Mouse (Mus musculus): ENCODE results near the gene Flywch2. TPM values are rescaled to one million over a fixed set of nuclear protein-coding genes. Genes with fewer than 3 reads are reported as not detected.
A peak's percentile ranks its signal among the peaks of the same experiment; 100 is the strongest.

The Flywch2 gene
- polyA plus RNA-seq (2015; fragmentation: Nextera tagmentation; extraction: Ambion mirVana), result 17.6 and 19.1 TPM in 2 replicates

GRCm38 (mm10) chr17:23785561-23786471, at the start of gene Flywch2:
TSS of gene Flywch2 (minus strand) at chr17:23786081.
- WGBS, result 2% methylated on average over 43 of the region's 43 CpGs
- Histone ChIP-seq H3K27ac (ENCODE audit: low read depth, low read length) (no peak within 1 kb of the TSS; the same call in 1 of the 2 replicates), H3K36me3 (ENCODE audit: control insufficient read depth, insufficient read depth) (no peaks in the 10 kb centered on the region), H3K27me3 (replicated peaks; ENCODE audit: control insufficient read depth, insufficient read depth, low read length) (no peaks in the 10 kb centered on the region), H3K4me1 (replicated peaks; ENCODE audit: control insufficient read depth, insufficient read depth, low read length) (peaks cover 5% of the 10 kb centered on the region; the same call in 1 of the 2 replicates), H3K4me2 (replicated peaks; ENCODE audit: low read depth) (peak within 1 kb of the TSS; percentile 95), H3K9ac (ENCODE audit: low read depth, low read length) (peak within 1 kb of the TSS; percentile 46; the same call in 1 of the 2 replicates), H3K9me3 (ENCODE audit: control insufficient read depth) (no peaks in the 10 kb centered on the region), H3K4me3 (ENCODE audit: low read depth, low read length) (peak within 1 kb of the TSS; percentile 54)
- ATAC-seq, result peak; percentile 67
- TF ChIP-seq CTCF (IDR thresholded peaks at IDR 0.05; ENCODE audit: low read depth), result peak; percentile 40

- no peak overlapping the region for H3K27ac ChIP-seq (ENCODE audit: low read depth, low read length)
- no peaks in the 10 kb centered on the region for H3K27me3 ChIP-seq (replicated peaks; ENCODE audit: control insufficient read depth, insufficient read depth, low read length)
- H3K4me1 ChIP-seq (replicated peaks; ENCODE audit: control insufficient read depth, insufficient read depth, low read length), result no peaks in the 10 kb centered on the region; the same call in none of the 2 replicates
- no peak for TF ChIP-seq CTCF (IDR thresholded peaks at IDR 0.05; ENCODE audit: low read depth)
- H3K4me3 ChIP-seq (ENCODE audit: low read depth, low read length), result no peak overlapping the region
- no peak for ATAC-seq
- peaks cover 10% of the 10 kb centered on the region; the same call in 1 of the 2 replicates for H3K36me3 ChIP-seq (ENCODE audit: control insufficient read depth, insufficient read depth)
- no peak overlapping the region for H3K4me2 ChIP-seq (replicated peaks; ENCODE audit: low read depth)
- no peaks in the 10 kb centered on the region for H3K9me3 ChIP-seq (ENCODE audit: control insufficient read depth)
- 97% methylated on average over 1 of the region's 1 CpGs for WGBS
- H3K9ac ChIP-seq (ENCODE audit: low read depth, low read length), result no peak overlapping the region
Measured at GRCm38 (mm10) chr17:23831201-23831600, 45.3 kb upstream of the Flywch2 start.

GRCm38 (mm10) chr17:23829064-23829619, 43.3 kb upstream of the Flywch2 start, which contains the start of gene Elob:
TSS of gene Elob (minus strand) at chr17:23829136.
- H3K4me2 ChIP-seq (replicated peaks; ENCODE audit: low read depth), result peak within 1 kb of the TSS; percentile 87
- peak; percentile 80 for TF ChIP-seq CTCF (IDR thresholded peaks at IDR 0.05; ENCODE audit: low read depth)
- no peaks in the 10 kb centered on the region for H3K27me3 ChIP-seq (replicated peaks; ENCODE audit: control insufficient read depth, insufficient read depth, low read length)
- H3K36me3 ChIP-seq (ENCODE audit: control insufficient read depth, insufficient read depth), result peaks cover 29% of the 10 kb centered on the region
- under 1% methylated on average over 30 of the region's 42 CpGs for WGBS
- no peaks in the 10 kb centered on the region; the same call in none of the 2 replicates for H3K4me1 ChIP-seq (replicated peaks; ENCODE audit: control insufficient read depth, insufficient read depth, low read length)
- peak within 1 kb of the TSS; percentile 79 for H3K27ac ChIP-seq (ENCODE audit: low read depth, low read length)
- H3K4me3 ChIP-seq (ENCODE audit: low read depth, low read length), result peak within 1 kb of the TSS; percentile 67
- H3K9ac ChIP-seq (ENCODE audit: low read depth, low read length), result peak within 1 kb of the TSS; percentile 69
- H3K9me3 ChIP-seq (ENCODE audit: control insufficient read depth), result no peaks in the 10 kb centered on the region
- peak; percentile 93 for ATAC-seq

GRCm38 (mm10) chr17:23828271-23829001, 42.6 kb upstream of the Flywch2 start:
- H3K4me3 ChIP-seq (ENCODE audit: low read depth, low read length), result peak overlapping the region; percentile 67
- WGBS, result under 1% methylated on average over 45 of the region's 47 CpGs
- H3K9me3 ChIP-seq (ENCODE audit: control insufficient read depth), result no peaks in the 10 kb centered on the region
- peak overlapping the region; percentile 79 for H3K27ac ChIP-seq (ENCODE audit: low read depth, low read length)
- TF ChIP-seq CTCF (IDR thresholded peaks at IDR 0.05; ENCODE audit: low read depth), result peak; percentile 51
- peak overlapping the region; percentile 69 for H3K9ac ChIP-seq (ENCODE audit: low read depth, low read length)
- H3K4me2 ChIP-seq (replicated peaks; ENCODE audit: low read depth), result peak overlapping the region; percentile 87
- H3K4me1 ChIP-seq (replicated peaks; ENCODE audit: control insufficient read depth, insufficient read depth, low read length), result no peaks in the 10 kb centered on the region; the same call in none of the 2 replicates
- H3K27me3 ChIP-seq (replicated peaks; ENCODE audit: control insufficient read depth, insufficient read depth, low read length), result no peaks in the 10 kb centered on the region
- peak; percentile 62 for ATAC-seq
- peaks cover 36% of the 10 kb centered on the region for H3K36me3 ChIP-seq (ENCODE audit: control insufficient read depth, insufficient read depth)

- 72% methylated on average over 4 of the region's 4 CpGs for WGBS
- Histone ChIP-seq H3K4me1 (replicated peaks; ENCODE audit: control insufficient read depth, insufficient read depth, low read length) (no peaks in the 10 kb centered on the region; the same call in none of the 2 replicates), H3K27me3 (replicated peaks; ENCODE audit: control insufficient read depth, insufficient read depth, low read length) (no peaks in the 10 kb centered on the region), H3K9ac (ENCODE audit: low read depth, low read length) (no peak overlapping the region), H3K27ac (ENCODE audit: low read depth, low read length) (peak overlapping the region; percentile 21; the same call in 1 of the 2 replicates), H3K4me3 (ENCODE audit: low read depth, low read length) (no peak overlapping the region), H3K36me3 (ENCODE audit: control insufficient read depth, insufficient read depth) (peaks cover 64% of the 10 kb centered on the region), H3K9me3 (ENCODE audit: control insufficient read depth) (no peaks in the 10 kb centered on the region), H3K4me2 (replicated peaks; ENCODE audit: low read depth) (no peak overlapping the region)
- no peak for TF ChIP-seq CTCF (IDR thresholded peaks at IDR 0.05; ENCODE audit: low read depth)
- ATAC-seq, result no peak
Measured at GRCm38 (mm10) chr17:23825591-23825990, 39.7 kb upstream of the Flywch2 start.

Measured in intestine, postnatal 0 days (tissue).